Mouse (Mus musculus) spleen, postnatal 36 days (tissue): ENCODE results near the gene Ppfibp2.

Experiments used
- DNase-seq, 2 experiments: peaks; one replicate each; pipeline ENCODE4 v3.0.0; 2022; ENCODE audit warnings: low spot score in 2 of 2, mixed read lengths in 1 of 2

The Ppfibp2 gene

GRCm38 (mm10) chr7:107664063-107665056 is 69.4 kb downstream of the Ppfibp2 start:
- peak in 1 of 2 experiments; percentile 13 for DNase-seq

- DNase-seq = no peak
These were observed 70.2 kb downstream of the Ppfibp2 start for GRCm38 (mm10) chr7:107665221-107665585.

- no peak for DNase-seq
These were observed 70.7 kb downstream of the Ppfibp2 start for GRCm38 (mm10) chr7:107665586-107666261.

- no peak for DNase-seq
These were observed 71.4 kb downstream of the Ppfibp2 start for GRCm38 (mm10) chr7:107666262-107666902.

- DNase-seq = peak; percentile 34 to 37
These were observed 73.5 kb downstream of the Ppfibp2 start for GRCm38 (mm10) chr7:107668514-107668913.

- no peak for DNase-seq
These were observed 80.2 kb downstream of the Ppfibp2 start for GRCm38 (mm10) chr7:107675224-107675623.

- no peak for DNase-seq
These were observed 85.3 kb downstream of the Ppfibp2 start for GRCm38 (mm10) chr7:107680151-107680852.

GRCm38 (mm10) chr7:107681306-107681705 is 86.3 kb downstream of the Ppfibp2 start:
- DNase-seq = no peak

- DNase-seq = no peak
These were observed 88.2 kb downstream of the Ppfibp2 start for GRCm38 (mm10) chr7:107683162-107683561.

- DNase-seq = peak; percentile 49 to 56
These were observed 88.6 kb downstream of the Ppfibp2 start for GRCm38 (mm10) chr7:107683622-107684021.

GRCm38 (mm10) chr7:107685238-107685954 is 90.4 kb downstream of the Ppfibp2 start:
- DNase-seq = no peak

GRCm38 (mm10) chr7:107685955-107686285 is 90.9 kb downstream of the Ppfibp2 start:
- no peak for DNase-seq

- no peak for DNase-seq
These were observed 92.4 kb downstream of the Ppfibp2 start for GRCm38 (mm10) chr7:107687412-107687811.

GRCm38 (mm10) chr7:107688040-107688439 is 93.0 kb downstream of the Ppfibp2 start:
- no peak for DNase-seq

GRCm38 (mm10) chr7:107690426-107691221 is 95.6 kb downstream of the Ppfibp2 start:
- no peak for DNase-seq

GRCm38 (mm10) chr7:107691493-107691892 is 96.5 kb downstream of the Ppfibp2 start:
- no peak for DNase-seq

- DNase-seq = no peak
These were observed 99.4 kb downstream of the Ppfibp2 start for GRCm38 (mm10) chr7:107694254-107694947.

GRCm38 (mm10) chr7:107697066-107697465 is 102.1 kb downstream of the Ppfibp2 start:
- no peak for DNase-seq

- no peak for DNase-seq
These were observed 104.9 kb downstream of the Ppfibp2 start for GRCm38 (mm10) chr7:107699926-107700325.

GRCm38 (mm10) chr7:107700646-107701045 is 105.6 kb downstream of the Ppfibp2 start:
- no peak for DNase-seq
